Mouse (Mus musculus): Measurements from ENCODE around the gene Phf3. TPM values are rescaled to one million over a fixed set of nuclear protein-coding genes. Genes with fewer than 3 reads are reported as not detected.

Phf3 gene
- 20.2 and 20.4 TPM in 2 replicates for polyA plus RNA-seq (2015; fragmentation: Nextera tagmentation; extraction: Ambion mirVana)

DNA sequence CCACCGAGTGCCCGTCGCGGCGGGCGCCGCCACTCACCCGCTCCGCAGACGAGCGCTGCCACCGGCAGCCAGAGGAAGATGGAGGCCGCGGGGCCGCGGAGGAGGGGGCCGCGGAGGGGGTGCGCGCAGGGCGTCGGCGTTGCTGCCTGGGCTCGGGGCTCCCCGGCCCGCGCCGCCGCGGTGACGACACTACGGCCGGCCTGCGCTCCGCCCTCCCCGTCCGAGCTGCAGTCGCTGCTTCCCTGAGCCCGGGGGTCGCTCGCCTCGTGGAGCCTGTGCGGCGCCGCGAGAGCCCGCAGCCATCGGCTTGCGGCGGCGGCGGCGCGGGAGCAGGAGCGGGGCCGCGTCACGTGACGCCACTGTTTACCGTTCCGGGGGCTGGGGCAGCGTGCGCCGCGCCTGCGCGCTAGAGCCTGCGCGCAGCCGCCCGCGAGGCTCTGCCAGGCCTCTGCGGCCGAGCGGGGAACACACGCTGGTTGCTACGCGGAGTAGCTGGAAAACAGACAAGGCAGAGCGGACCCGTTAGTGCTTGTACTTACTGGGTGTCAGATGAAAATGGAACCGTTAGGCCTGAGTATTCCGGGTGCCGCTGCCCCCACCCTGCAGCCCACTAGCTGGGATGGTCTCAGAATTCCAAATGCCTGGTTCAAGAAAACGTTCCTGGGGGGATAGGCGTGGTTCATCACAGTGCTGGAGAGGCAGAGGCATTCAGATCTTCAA is at the start of gene Phf3:
Gene Phf3, minus strand, starts transcription at position 381 of the 720 bp plus-strand sequence.

Other genes starting within 250 kb of the Phf3 start
- gene AC153137.1, start 104.0 kb upstream of the Phf3 start, polyA plus RNA-seq (2015; fragmentation: Nextera tagmentation; extraction: Ambion mirVana) = 0.18 TPM in 1 of 2 replicates, not detected in the other

Data from urinary bladder, postnatal 0 days (tissue).